Mouse (Mus musculus) cortical plate, adult 2 months (tissue): ENCODE data around the gene Cttnbp2nl.

Source experiments
- CTCF ChIP-seq: fragments of 200-500 bp; IDR thresholded peaks from 2 replicates; pipeline ENCODE4 v1.5.1; 2011; ENCODE audit warnings: mild to moderate bottlenecking, control low read depth, low read length; ENCODE audit not compliant: insufficient read depth; ENCODE audit errors: extremely low read depth
- POLR2A ChIP-seq: fragments of 200-500 bp; IDR thresholded peaks from 2 replicates; pipeline ENCODE4 v1.6.1; 2011; ENCODE audit warnings: mild to moderate bottlenecking, low read length, control low read depth; ENCODE audit not compliant: insufficient read depth; ENCODE audit errors: extremely low read depth

GRCm38 (mm10) chr3:105051103-105051502, 1.8 kb downstream of the Cttnbp2nl start:
- TF ChIP-seq POLR2A = no peak
- TF ChIP-seq CTCF = no peak
